10 mouse cellular contexts compared by ENCODE assay signal in genomic region chr9:28080694-28081093, GRCm38 (mm10).
"Had no signal": no experiment of that assay in that cellular context is flagged by ENCODE, and none has a peak within 500 bp of the region (broad histone marks: within the 10 kb centered on the region; RNA-seq: fewer than 3 reads in every experiment).

No protein-coding gene starts in this region.

- H3K27ac ChIP-seq: limb, embryonic 13.5 days; liver, embryonic 14.5 days; midbrain, embryonic 13.5 days had no signal

- H3K36me3 ChIP-seq: limb, embryonic 13.5 days; midbrain, embryonic 13.5 days had no signal

- H3K9ac ChIP-seq: limb, embryonic 13.5 days; liver, embryonic 14.5 days; midbrain, embryonic 13.5 days had no signal

- H3K27me3 ChIP-seq: midbrain, embryonic 13.5 days had no signal

- DNase-seq: kidney, adult 2 months; kidney, postnatal 14 days; left cerebral cortex, postnatal 4 days; lung, adult 2 months; lung, postnatal 36 days had no signal

- ATAC-seq: intestine, embryonic 16.5 days; lung, postnatal 0 days; midbrain, embryonic 13.5 days had no signal

- H3K9me3 ChIP-seq: limb, embryonic 13.5 days; midbrain, embryonic 13.5 days had no signal

- H3K4me1 ChIP-seq: limb, embryonic 13.5 days had no signal

- H3K4me2 ChIP-seq: limb, embryonic 13.5 days; midbrain, embryonic 13.5 days had no signal

- H3K4me3 ChIP-seq: limb, embryonic 13.5 days; midbrain, embryonic 13.5 days had no signal
